Comparison of ENCODE assay signal across 8 mouse cellular contexts in the genomic region with DNA sequence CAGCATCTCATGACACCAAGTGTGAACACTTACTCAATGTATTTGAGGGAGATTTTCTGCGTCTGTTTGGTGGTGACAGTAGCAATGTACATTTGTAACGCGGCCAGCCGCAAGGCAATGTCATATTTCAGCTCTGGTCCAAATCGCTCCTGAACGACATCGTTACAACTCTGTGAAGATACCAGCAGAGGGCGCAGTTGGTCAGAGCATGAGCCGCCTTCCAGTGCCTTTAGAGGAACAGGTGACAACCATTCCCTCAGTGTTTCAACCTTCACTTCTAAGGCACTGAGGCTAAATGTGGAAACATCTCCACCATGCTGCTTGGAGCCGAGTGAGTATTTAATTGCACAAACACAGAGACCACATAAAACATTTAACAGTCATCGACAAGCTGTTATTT.
DNase-seq lines count a peak whose midpoint lies in the region; ATAC-seq and TF ChIP-seq lines count a peak whose summit lies in the region.

No protein-coding gene starts in this region.

- peaks cover 2% of the 10 kb centered on the region; the same call in 1 of the 2 replicates for H3K27me3 ChIP-seq in forebrain, embryonic 11.5 days (ENCODE audit: control insufficient read depth, insufficient read depth, low read length)
- H3K27me3 ChIP-seq in midbrain, embryonic 12.5 days = peaks cover 37% of the 10 kb centered on the region; the same call in 1 of the 2 replicates
- H3K27me3 ChIP-seq in small intestine, adult 2 months (ENCODE audit: control insufficient read depth, insufficient read depth, low read length) = no peaks in the 10 kb centered on the region

- H3K4me3 ChIP-seq in forebrain, embryonic 11.5 days (ENCODE audit: low read depth, low read length) = no peak overlapping the region
- no peak overlapping the region for H3K4me3 ChIP-seq in midbrain, embryonic 12.5 days
- no peak overlapping the region for H3K4me3 ChIP-seq in small intestine, adult 2 months (ENCODE audit: low read depth, low read length)

- H3K9me3 ChIP-seq in forebrain, embryonic 11.5 days (ENCODE audit: control insufficient read depth, low read length) = no peaks in the 10 kb centered on the region
- H3K9me3 ChIP-seq in midbrain, embryonic 12.5 days = no peaks in the 10 kb centered on the region

- TF ChIP-seq CTCF in small intestine, adult 2 months (IDR thresholded peaks at IDR 0.05; ENCODE audit: extremely low read depth, insufficient read length, insufficient replicate concordance, low read depth, low read length) = peak; percentile 69; the same call in 1 of the 2 replicates

- DNase-seq in gastrocnemius, adult 18-20 months (ENCODE audit: low spot score) = peak; percentile 12
- no peak for DNase-seq in gastrocnemius, adult 8-10 months (ENCODE audit: low spot score in 2 of 2)
- peak; percentile 78 for DNase-seq in brain, adult 2 months (ENCODE audit: low read depth, low spot score)
- DNase-seq in forebrain, embryonic 11.5 days (ENCODE audit: low spot score) = peak; percentile 74
- DNase-seq in left cerebral cortex, adult 18-20 months (ENCODE audit: low spot score in 2 of 2) = peak; percentile 58 to 66

- peak; percentile 83 for ATAC-seq in forebrain, embryonic 11.5 days (replicated peaks; ENCODE audit: low FRiP score)
- peak; percentile 65 for ATAC-seq in inflammation-experienced regulatory T-cells, adult 6 months
- ATAC-seq in midbrain, embryonic 12.5 days (ENCODE audit: low FRiP score, low read depth) = peak; percentile 80

- H3K9ac ChIP-seq in forebrain, embryonic 11.5 days (ENCODE audit: low read length) = no peak overlapping the region
- H3K9ac ChIP-seq in midbrain, embryonic 12.5 days (replicated peaks) = no peak overlapping the region

- H3K27ac ChIP-seq in forebrain, embryonic 11.5 days (ENCODE audit: low read depth, low read length) = no peak overlapping the region
- no peak overlapping the region for H3K27ac ChIP-seq in midbrain, embryonic 12.5 days (replicated peaks)
- no peak overlapping the region for H3K27ac ChIP-seq in small intestine, adult 2 months (ENCODE audit: insufficient read depth, low read depth, low read length)

- H3K4me1 ChIP-seq in forebrain, embryonic 11.5 days (replicated peaks; ENCODE audit: control insufficient read depth, insufficient read depth, low read length) = no peaks in the 10 kb centered on the region
- H3K4me1 ChIP-seq in midbrain, embryonic 12.5 days = no peaks in the 10 kb centered on the region
- H3K4me1 ChIP-seq in small intestine, adult 2 months (ENCODE audit: control insufficient read depth, insufficient read depth, insufficient read length, low read length) = no peaks in the 10 kb centered on the region

- no peak for TF ChIP-seq POLR2A in small intestine, adult 2 months (IDR thresholded peaks at IDR 0.05; ENCODE audit: low read depth, low read length)

- no peak overlapping the region for H3K4me2 ChIP-seq in forebrain, embryonic 11.5 days (ENCODE audit: low read depth, low read length, severe bottlenecking)
- H3K4me2 ChIP-seq in midbrain, embryonic 12.5 days (replicated peaks) = no peak overlapping the region

- WGBS in forebrain, embryonic 11.5 days = 36% methylated on average over 11 of the region's 11 CpGs
- WGBS in midbrain, embryonic 12.5 days = 38% methylated on average over 11 of the region's 11 CpGs
- 15% methylated on average over 11 of the region's 11 CpGs for WGBS in small intestine, adult 2 months

- H3K36me3 ChIP-seq in forebrain, embryonic 11.5 days (ENCODE audit: control insufficient read depth, insufficient read depth, low read length) = no peaks in the 10 kb centered on the region
- no peaks in the 10 kb centered on the region for H3K36me3 ChIP-seq in midbrain, embryonic 12.5 days
- H3K36me3 ChIP-seq in small intestine, adult 2 months (ENCODE audit: control insufficient read depth, insufficient read depth, low read length) = no peaks in the 10 kb centered on the region

Comparison
In these comparisons a context has a peak if more than half of its experiments do, and no peak if none do; other contexts are left out.
1. DNase-seq: peak in gastrocnemius, adult 18-20 months (single experiment), brain, adult 2 months (single experiment), forebrain, embryonic 11.5 days (single experiment) and left cerebral cortex, adult 18-20 months (2 of 2); none in gastrocnemius, adult 8-10 months (0 of 2).
2. Peak in every context shown above with its lines, with median percentiles within 50 percentile points of each other: ATAC-seq.